Mouse (Mus musculus): ENCODE data around the gene 4930518I15Rik.
"Not testable (repeated sequence)": the region's sequence is repeated elsewhere in the genome, so short reads cannot be mapped to it uniquely, and the experiment has no call there.

4930518I15Rik gene

DNA sequence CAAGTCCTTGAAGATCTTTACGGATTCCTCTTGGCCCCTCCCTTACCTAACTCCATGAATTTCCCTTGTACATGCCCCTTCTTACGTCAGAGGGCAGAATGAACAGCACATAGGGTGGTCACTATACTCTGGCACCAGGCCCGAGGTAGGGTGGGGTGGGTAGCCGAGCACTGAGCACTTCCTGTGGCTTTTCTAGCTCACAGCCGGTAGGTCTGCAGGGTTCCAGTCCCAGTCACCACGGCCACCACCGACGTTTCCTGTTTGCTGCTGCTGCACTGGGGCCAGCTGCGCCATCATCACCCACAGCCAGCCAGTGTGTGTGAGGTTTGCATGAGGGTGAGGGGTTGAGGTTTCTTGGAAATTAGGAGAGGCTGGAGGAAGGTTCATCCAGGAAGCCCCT is 20.0 kb upstream of the 4930518I15Rik start:
- DNase-seq (ENCODE audit: low read depth, low spot score): no peak

DNA sequence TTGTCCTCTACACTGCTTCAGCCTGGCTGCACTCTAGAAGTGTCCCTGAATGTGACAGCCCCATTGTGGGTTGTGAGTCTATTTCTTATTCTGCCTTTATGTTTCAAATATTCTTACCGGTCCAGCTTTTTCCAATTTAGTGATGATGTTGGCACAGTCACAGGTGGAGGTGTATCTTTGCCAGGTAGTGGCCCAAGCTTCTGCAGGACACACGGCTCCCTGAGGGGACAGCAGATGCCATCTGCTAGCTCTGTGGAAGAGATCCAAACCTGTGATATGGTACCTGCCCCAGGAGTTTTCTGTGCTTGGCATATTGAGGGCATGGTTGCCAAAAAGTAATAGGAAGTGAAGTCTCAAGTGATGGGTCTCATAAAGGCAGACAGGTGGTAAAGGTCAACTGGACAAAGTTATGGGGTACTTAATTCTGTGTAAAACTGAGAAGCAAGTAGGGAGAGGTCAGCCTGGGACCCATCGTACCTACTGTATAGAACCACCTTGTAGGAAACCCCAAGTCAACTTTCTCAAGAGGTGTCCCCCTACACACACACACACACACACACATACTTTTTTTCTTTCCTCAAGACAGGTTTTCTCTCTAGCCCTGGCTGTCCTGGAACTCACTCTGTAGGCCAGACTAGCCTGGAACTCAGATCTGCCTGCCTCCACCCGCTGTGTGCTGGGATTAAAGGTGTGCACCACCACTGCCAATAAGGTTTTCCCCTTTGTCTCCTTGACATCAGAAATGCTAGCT is 17.2 kb upstream of the 4930518I15Rik start:
- no peak for DNase-seq (ENCODE audit: low read depth, low spot score)

DNA sequence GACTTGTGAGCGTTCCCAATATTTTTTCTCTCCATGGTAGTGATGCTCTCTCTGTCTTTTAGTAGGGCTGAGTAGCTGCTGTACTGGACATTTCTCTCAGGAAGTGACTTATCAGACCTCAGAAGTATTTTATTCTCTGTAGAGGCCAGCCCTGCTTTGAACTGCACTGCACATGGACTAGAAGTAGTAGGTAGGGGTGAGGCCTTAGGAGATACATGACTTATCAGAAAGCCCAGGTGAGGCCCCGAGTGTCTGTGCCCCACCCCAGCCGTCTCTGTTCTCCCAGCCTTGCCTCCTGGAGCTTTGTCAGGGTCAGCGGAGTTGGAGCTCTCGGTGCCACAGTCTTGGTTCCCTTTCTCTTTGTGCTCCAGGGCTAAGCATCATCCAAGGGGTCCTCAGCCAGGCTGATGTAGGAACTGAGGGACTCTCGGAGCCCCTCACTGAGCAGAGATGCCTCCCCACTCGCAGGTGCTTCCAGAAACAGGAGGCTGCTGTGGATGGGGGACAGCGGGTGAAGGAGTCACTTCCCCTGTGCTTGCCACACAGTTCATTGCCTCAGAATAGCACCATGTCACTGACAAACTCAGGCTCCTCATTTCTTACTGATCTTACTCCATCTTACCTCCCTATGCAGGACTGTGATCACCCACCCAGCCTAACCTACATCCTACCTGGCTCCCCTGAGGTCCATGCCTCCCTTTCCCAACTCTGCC is 16.5 kb upstream of the 4930518I15Rik start:
- DNase-seq (ENCODE audit: low read depth, low spot score): no peak

- DNase-seq (ENCODE audit: low read depth, low spot score): no peak
Observed at GRCm38 (mm10) chr2:156873629-156874028, 15.9 kb upstream of the 4930518I15Rik start.

GRCm38 (mm10) chr2:156870519-156870918 is 12.8 kb upstream of the 4930518I15Rik start:
- DNase-seq (ENCODE audit: low read depth, low spot score): no peak

DNA sequence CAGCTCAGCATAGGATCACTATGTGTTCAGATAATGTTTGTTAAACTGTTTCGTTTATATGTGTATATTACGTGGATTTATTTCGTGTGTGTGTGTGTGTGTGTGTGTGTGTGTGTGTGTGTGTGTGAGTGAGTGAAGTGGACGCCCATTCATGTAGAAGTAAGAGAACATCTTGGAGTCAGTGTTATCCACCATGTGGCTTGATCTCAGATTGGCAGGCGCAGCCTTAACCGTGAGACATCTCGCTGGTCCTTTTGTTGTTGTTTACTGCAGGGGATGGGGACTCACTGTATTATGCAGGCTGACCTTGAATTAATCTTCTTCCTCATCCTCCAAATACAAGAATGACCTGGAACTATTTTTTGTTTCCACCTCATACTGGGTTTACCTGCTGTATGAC is 11.8 kb upstream of the 4930518I15Rik start:
- DNase-seq (ENCODE audit: low read depth, low spot score): no peak

DNA sequence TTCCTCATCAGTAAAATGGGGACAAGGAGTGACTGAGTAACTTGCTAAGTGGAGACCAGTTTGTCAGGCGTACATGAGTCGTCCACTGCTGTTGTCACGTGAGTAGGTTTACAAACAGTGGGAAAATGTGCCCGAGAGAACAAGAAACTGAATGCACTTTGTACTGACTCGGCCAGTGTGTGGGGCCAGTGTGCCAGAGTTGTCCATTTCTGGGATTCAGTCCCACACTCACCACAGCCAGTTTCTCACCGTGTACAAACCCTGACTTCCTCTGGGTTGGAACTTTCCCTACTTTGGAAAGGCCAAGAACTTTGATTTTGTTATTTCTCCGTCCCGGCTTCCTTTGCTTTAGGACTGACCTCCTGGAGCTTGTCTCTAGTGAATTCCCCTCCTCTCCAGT is 11.2 kb upstream of the 4930518I15Rik start:
- no peak for DNase-seq (ENCODE audit: low read depth, low spot score)

- no peak for DNase-seq (ENCODE audit: low read depth, low spot score)
Observed at GRCm38 (mm10) chr2:156864481-156864880, 6.7 kb upstream of the 4930518I15Rik start.

- no peak for DNase-seq (ENCODE audit: low read depth, low spot score)
Observed at GRCm38 (mm10) chr2:156863487-156864160, 5.9 kb upstream of the 4930518I15Rik start.

DNA sequence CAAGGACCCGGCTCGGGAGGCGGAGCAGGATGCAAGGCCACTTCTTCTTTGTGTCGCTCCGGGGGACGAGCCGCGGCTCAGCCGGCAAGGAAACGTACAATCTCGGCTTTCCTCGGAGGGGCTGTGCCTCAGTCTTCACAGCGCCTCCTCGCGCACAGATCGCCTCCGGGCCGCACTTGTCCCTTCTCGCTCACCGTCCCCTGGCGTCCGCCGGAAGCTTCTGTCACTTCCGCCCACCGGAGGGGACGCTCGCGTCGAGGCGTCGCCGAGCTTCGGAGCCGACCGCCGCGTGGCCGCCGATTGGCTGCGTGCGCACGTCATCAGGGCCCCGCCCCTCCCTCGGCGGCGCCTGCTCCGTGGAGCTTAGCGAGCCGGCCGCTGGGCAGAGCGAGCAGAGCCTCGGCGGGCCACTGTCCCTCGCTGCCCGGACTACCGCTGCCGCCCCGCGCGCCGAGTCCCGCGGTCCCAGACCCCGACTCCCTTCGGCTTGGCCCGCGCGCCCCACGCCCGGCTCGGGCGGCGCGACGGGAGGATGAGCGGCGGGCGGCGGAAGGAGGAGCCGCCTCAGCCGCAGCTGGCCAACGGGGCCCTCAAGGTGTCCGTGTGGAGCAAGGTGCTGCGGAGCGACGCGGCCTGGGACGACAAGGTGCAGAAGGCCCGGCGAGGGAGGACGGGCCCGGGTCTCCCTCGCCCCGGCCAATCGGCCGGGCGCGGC is 5.2 kb upstream of the 4930518I15Rik start, which contains the start of gene Rab5if:
Gene Rab5if, plus strand, starts transcription at position 357 of the 715 bp plus-strand sequence.
- DNase-seq (ENCODE audit: low read depth, low spot score): peak; percentile 97

- DNase-seq (ENCODE audit: low read depth, low spot score): no peak
Observed at GRCm38 (mm10) chr2:156862041-156862717, 4.4 kb upstream of the 4930518I15Rik start.

DNA sequence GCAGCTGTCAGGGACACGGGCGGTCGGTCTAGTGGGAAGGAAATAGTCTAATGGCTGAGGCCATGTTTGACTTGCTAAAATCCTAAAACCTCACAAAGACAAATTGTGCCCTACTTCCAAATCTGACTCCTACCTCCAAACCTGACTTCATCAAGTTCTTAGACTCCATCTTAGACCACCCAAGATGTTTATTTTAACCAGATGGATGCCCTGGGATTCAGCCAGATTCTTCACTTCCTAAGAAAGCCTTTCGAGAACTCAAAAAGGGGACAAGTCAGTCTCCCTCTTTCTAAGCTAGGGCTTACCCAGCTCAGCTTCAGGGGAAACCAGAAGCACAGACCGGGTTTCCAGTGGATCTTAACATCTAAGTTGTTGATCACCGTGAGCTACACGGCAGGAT is 925 bp upstream of the 4930518I15Rik start:
- DNase-seq (ENCODE audit: low read depth, low spot score): no peak

GRCm38 (mm10) chr2:156857385-156857791 is 358 bp downstream of the 4930518I15Rik start:
- no peak for DNase-seq (ENCODE audit: low read depth, low spot score)

- DNase-seq (ENCODE audit: low read depth, low spot score): no peak
Observed at GRCm38 (mm10) chr2:156856311-156856710, 1.4 kb downstream of the 4930518I15Rik start.

GRCm38 (mm10) chr2:156853999-156854771 is 3.6 kb downstream of the 4930518I15Rik start:
- DNase-seq (ENCODE audit: low read depth, low spot score): not testable (repeated sequence)

GRCm38 (mm10) chr2:156853584-156853983 is 4.2 kb downstream of the 4930518I15Rik start:
- DNase-seq (ENCODE audit: low read depth, low spot score): not testable (repeated sequence)

- DNase-seq (ENCODE audit: low read depth, low spot score): no peak
Observed at GRCm38 (mm10) chr2:156850505-156850904, 7.2 kb downstream of the 4930518I15Rik start.

- DNase-seq (ENCODE audit: low read depth, low spot score): no peak
Observed at GRCm38 (mm10) chr2:156848526-156849182, 9.1 kb downstream of the 4930518I15Rik start.

DNA sequence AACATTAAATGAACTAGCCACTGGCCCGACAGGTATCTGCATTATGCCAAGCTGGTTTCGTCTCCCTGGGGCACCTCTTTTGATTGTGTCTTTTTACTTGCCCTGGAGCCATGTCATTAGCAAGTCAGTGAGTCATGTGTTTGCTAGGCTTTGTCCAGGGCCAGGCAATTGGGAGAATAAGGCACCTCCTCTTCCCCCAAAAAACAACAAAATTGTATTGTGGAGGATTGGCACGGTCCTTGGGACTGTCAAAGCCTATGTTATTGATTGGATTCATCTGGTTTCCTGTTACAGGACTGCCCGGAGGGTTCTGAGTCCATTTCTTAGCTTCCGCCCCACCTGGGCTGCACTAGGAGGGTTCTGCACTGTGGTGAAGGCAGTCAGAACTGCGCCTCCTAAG is 10.1 kb downstream of the 4930518I15Rik start:
- DNase-seq (ENCODE audit: low read depth, low spot score): no peak

DNA sequence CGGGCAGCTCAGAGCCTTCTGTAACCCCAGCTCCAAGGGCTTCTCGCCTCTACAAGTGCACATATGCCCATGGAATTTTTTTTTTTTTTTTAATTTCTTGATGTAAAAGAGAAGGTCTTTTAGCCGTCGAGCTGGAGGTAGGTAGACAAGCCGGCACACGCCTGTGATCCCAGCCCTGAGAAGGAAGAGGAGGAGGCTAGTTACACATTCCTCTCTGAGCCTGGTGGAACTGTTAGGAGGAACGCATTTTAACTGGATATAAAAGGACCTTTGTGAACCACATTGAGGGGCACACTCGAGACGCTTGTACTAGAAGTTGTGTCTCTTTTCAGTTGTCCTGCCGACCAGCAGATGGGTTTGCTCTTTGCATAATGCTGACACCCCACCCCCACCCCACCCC is 13.0 kb downstream of the 4930518I15Rik start:
- DNase-seq (ENCODE audit: low read depth, low spot score): no peak
